Mouse (Mus musculus) spleen, postnatal 0 days (tissue): ENCODE data around the gene Arhgap28. TPM values are rescaled to one million over a fixed set of nuclear protein-coding genes. Genes with fewer than 3 reads are reported as not detected.

ENCODE experiments used
- polyA plus RNA-seq: library from polyadenylated mRNA; unstranded; fragments of >200 nt; fragmentation: Nextera tagmentation; extraction: Ambion mirVana; gene quantifications from 2 replicates; pipeline ENCODE4 v1.2.1, GENCODE M21; 2015

Arhgap28 gene
- 4.4 and 5.4 TPM in 2 replicates for polyA plus RNA-seq

DNA sequence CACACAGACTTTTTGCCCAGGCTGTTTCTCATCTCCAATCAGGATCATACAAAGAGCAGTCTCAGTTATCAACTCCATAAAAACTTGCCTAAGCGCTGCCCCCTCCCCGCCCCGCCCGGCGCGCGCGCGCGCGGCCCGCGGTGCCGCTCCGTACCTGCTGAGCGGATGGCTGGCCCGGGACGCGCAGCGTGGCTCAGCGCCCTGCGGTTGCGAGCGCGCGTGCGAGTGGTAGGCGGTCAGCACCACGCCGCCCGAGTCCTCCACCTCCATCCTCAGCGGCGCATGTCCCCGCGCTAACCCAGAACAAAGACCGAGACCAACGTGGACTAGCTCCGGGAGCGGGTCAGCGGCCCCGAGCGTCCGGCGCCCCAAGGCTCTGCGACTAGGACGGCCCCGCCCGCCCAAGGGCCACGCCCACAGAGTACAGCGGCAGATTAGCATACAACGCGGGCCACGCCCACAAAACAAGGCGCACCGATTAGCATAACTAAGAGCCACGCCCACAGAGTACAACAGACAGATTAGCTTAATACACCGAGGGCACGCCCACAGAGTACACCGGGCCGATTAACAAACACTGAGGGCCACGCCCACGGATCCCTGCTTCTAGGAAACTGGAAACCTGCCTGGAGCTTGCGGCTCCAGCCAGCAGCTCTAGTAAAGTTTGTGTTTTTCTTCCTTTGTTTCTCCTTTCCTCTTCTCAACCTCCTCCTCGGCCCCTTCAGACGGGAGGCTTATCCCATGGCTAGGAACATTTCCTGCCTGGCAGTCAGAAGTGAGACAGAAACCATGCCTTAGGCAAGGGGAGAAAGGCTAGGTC, at the start of gene Arhgap28:
Gene Arhgap28, minus strand, starts transcription at position 380 of the 820 bp plus-strand sequence.

